Mouse (Mus musculus) forebrain, embryonic 15.5 days (tissue): ENCODE data around the gene Rnase9. TPM values are rescaled to one million over a fixed set of nuclear protein-coding genes. Genes with fewer than 3 reads are reported as not detected.

Experiments
- ATAC-seq: fragments of 200-750 bp; cut with Nextera tagmentation; replicated peaks from 2 replicates; pipeline ENCODE4 v1.8.0; 2017; ENCODE audit warnings: mild to moderate bottlenecking, moderate TSS enrichment, moderate library complexity
- H3K27ac ChIP-seq: fragments of 300-500 bp; sonication (generic); replicated peaks from 2 replicates; pipeline ENCODE4 v1.5.1; 2015; ENCODE audit warnings: mild to moderate bottlenecking, inconsistent platforms
- H3K27me3 ChIP-seq: fragments of 300-500 bp; sonication (generic); 2 replicates; pipeline ENCODE4 v1.6.1; 2015; ENCODE audit warnings: inconsistent platforms
- H3K36me3 ChIP-seq: fragments of 300-500 bp; sonication (generic); 2 replicates; pipeline ENCODE4 v1.6.1; 2015; ENCODE audit warnings: mild to moderate bottlenecking, inconsistent platforms
- H3K4me1 ChIP-seq: fragments of 300-500 bp; sonication (generic); 2 replicates; pipeline ENCODE4 v1.6.1; 2015; ENCODE audit warnings: inconsistent platforms
- H3K4me2 ChIP-seq: fragments of 300-500 bp; sonication (generic); replicated peaks from 2 replicates; pipeline ENCODE4 v1.6.1; 2015; ENCODE audit warnings: mild to moderate bottlenecking, inconsistent platforms
- H3K4me3 ChIP-seq: fragments of 300-500 bp; sonication (generic); 2 replicates; pipeline ENCODE4 v1.5.1; 2015; ENCODE audit warnings: mild to moderate bottlenecking, inconsistent platforms
- H3K9ac ChIP-seq: fragments of 300-500 bp; sonication (generic); replicated peaks from 2 replicates; pipeline ENCODE4 v1.6.1; 2015; ENCODE audit warnings: mild to moderate bottlenecking, inconsistent platforms
- H3K9me3 ChIP-seq: fragments of 300-500 bp; sonication (generic); 2 replicates; pipeline ENCODE4 v1.6.1; 2016; ENCODE audit warnings: inconsistent platforms
- WGBS: fragments of 180-500 bp; shearing (Covaris S2); methylation state at CpG from one replicate; pipeline ENCODE4 v1.1.7; 2015; ENCODE audit warnings: mixed read lengths; 5-methylcytosine and 5-hydroxymethylcytosine counted together
- polyA plus RNA-seq: library from polyadenylated mRNA; unstranded; fragments of >200 nt; fragmentation: Nextera tagmentation; extraction: Ambion mirVana; gene quantifications from 2 replicates; pipeline ENCODE4 v1.2.1, GENCODE M21; 2015

Rnase9 gene
- polyA plus RNA-seq, 1 experiment from 2014 or later: not detected

DNA sequence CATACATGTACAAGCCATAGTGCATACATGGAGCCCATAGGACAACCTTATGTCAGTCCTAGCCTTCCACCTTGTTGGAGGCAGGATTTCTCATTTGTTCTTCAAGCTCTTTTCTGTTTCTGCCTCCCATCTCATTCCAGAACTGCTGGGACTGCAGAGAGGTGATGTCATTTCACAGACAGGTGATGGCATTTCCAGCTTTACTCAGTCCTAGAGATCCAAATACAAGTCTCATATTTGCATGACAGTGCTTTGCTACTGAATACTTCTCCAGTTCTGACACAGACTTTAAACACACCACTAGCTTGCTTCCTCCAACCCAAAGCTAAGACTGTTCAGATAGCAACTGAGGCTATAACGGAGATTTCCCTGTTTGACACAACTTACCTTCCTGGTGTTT lies 37.5 kb upstream of the Rnase9 start:
- Histone ChIP-seq H3K4me3 (no peak overlapping the region), H3K4me1 (peaks cover 15% of the 10 kb centered on the region), H3K27me3 (peaks cover 7% of the 10 kb centered on the region; the same call in 1 of the 2 replicates), H3K9ac (no peak overlapping the region), H3K27ac (no peak overlapping the region), H3K36me3 (no peaks in the 10 kb centered on the region), H3K9me3 (no peaks in the 10 kb centered on the region), H3K4me2 (no peak overlapping the region)
- WGBS: 91% methylated on average over 1 of the region's 1 CpGs
- ATAC-seq: no peak

DNA sequence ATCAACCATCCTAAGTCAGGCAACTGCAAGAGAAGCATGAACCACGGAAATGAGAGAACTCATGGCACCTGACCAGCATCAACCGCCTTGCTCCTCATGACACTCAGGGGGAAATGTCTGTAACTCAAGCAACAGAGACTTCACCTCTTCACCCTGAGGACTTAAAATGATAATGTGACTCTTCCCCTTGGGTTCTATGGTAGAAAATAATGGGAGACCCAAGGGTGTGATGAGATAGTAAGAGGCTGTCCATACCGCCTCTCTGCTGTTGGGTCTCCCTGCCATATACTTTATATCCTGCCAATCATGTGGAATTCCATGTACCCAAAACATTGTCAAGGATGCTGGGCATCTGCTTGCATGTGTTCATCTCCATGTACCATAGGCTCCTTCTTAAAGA lies 32.7 kb upstream of the Rnase9 start, which contains the start of gene Olfr750:
TSS of gene Olfr750 (minus strand) at position 101 of the 400 bp plus-strand sequence.
- no peak within 1 kb of the TSS for H3K27ac ChIP-seq
- no peak within 1 kb of the TSS for H3K4me2 ChIP-seq
- no peaks in the 10 kb centered on the region for H3K27me3 ChIP-seq
- ATAC-seq: no peak
- no peak within 1 kb of the TSS for H3K4me3 ChIP-seq
- no peaks in the 10 kb centered on the region for H3K9me3 ChIP-seq
- no peaks in the 10 kb centered on the region for H3K4me1 ChIP-seq
- WGBS: 89% methylated on average over 3 of the region's 3 CpGs
- no peaks in the 10 kb centered on the region for H3K36me3 ChIP-seq
- H3K9ac ChIP-seq: no peak within 1 kb of the TSS

DNA sequence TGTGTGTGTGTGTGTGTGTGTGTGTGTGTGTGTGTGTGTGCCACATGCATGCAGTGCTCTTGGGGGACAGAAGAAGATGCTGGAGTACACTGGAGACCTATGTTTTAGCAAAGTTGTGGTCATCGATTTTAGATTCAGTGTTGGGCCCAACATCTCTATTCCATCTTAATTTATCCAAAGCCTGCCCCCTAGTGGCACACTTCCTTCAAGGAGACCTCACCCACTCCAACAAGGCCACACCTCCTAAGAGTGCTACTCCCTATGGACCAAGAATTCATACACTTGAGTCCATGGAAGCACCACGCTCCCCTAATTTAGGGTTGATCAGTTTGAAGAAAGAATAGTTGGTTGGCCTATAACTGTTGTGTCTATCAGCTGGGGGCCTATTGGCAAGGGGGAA lies 27.9 kb upstream of the Rnase9 start:
- Histone ChIP-seq H3K9me3 (no peaks in the 10 kb centered on the region), H3K9ac (no peak overlapping the region), H3K27ac (no peak overlapping the region), H3K4me2 (no peak overlapping the region), H3K4me3 (no peak overlapping the region), H3K36me3 (no peaks in the 10 kb centered on the region), H3K27me3 (no peaks in the 10 kb centered on the region), H3K4me1 (peaks cover 7% of the 10 kb centered on the region)
- ATAC-seq: no peak
- 100% methylated on average over 2 of the region's 2 CpGs for WGBS

DNA sequence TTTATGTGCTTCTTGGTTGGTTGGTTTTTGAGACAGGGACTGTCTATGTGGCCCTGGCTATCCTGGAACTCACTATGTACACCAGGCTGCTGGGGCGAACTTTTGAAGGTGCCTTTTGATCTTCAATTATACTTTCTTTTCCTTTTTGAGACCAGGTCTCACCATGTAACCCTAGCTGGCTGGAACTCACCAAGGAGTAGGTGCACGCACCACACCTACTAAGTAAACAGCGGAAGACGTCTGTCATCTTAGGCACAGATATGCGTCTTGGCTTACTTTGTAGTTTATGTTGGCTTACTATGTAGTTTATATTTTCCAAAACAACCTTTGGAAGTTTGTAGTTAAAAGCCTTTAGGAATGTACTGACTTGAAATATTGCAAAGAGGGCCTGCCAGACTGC lies 27.3 kb upstream of the Rnase9 start:
- no peaks in the 10 kb centered on the region for H3K9me3 ChIP-seq
- 97% methylated on average over 5 of the region's 5 CpGs for WGBS
- no peak overlapping the region for H3K4me2 ChIP-seq
- no peak overlapping the region for H3K27ac ChIP-seq
- H3K36me3 ChIP-seq: no peaks in the 10 kb centered on the region
- no peak for ATAC-seq
- no peak overlapping the region for H3K9ac ChIP-seq
- no peak overlapping the region for H3K4me3 ChIP-seq
- no peaks in the 10 kb centered on the region for H3K27me3 ChIP-seq
- H3K4me1 ChIP-seq: peaks cover 9% of the 10 kb centered on the region

DNA sequence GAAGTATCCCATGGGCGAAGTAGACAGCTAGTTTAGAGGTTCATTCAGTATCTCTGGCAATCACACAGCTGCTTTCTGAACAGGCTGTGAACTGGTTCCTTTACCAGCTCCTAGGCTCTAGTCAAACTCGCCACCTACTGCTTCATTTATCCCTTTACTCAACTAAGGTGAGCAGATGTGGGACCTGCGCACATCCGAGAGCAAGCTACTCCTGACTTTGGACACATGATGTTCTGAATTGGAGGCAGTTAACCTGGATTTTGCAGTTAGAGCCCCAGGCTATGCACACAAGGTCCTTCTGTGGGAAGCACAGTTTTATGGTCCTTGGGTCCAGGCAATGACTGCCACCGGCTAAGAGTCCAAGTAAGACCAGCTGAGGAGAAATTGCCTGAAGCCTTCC lies 19.1 kb upstream of the Rnase9 start:
- no peak overlapping the region for H3K4me2 ChIP-seq
- ATAC-seq: no peak
- H3K36me3 ChIP-seq: no peaks in the 10 kb centered on the region
- H3K4me3 ChIP-seq: no peak overlapping the region
- WGBS: 89% methylated on average over 5 of the region's 5 CpGs
- peaks cover 8% of the 10 kb centered on the region; the same call in 1 of the 2 replicates for H3K4me1 ChIP-seq
- no peaks in the 10 kb centered on the region for H3K9me3 ChIP-seq
- H3K27me3 ChIP-seq: no peaks in the 10 kb centered on the region
- H3K27ac ChIP-seq: no peak overlapping the region
- no peak overlapping the region for H3K9ac ChIP-seq

DNA sequence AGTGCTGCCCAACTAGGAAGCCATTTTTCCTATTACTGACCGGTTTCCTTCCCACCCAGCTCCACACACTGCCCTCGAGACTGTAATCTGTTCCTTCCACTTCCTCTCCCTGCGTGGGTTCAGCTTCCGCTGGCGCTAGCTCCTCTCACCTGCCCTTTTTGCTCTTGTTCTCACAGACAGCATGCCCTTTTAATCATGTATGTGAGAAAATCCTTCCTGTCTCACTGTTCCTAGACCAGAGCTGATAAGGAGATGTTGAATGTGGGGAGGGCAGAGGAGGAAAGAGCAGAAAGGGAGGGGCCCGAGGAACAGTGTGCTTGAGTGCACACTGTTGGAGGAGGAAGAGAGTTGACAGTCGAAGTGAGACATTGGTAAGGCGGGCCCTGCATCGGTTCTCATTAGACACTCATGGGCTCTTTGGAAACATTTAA lies 15.7 kb upstream of the Rnase9 start, which contains the start of gene Rnase12:
TSS of gene Rnase12 (minus strand) at position 261 of the 431 bp plus-strand sequence.
- H3K4me2 ChIP-seq: no peak within 1 kb of the TSS
- no peaks in the 10 kb centered on the region for H3K27me3 ChIP-seq
- H3K4me1 ChIP-seq: peaks cover 11% of the 10 kb centered on the region
- no peak for ATAC-seq
- no peak within 1 kb of the TSS for H3K9ac ChIP-seq
- no peaks in the 10 kb centered on the region for H3K36me3 ChIP-seq
- 72% methylated on average over 9 of the region's 9 CpGs for WGBS
- H3K4me3 ChIP-seq: no peak within 1 kb of the TSS
- no peaks in the 10 kb centered on the region for H3K9me3 ChIP-seq
- H3K27ac ChIP-seq: no peak within 1 kb of the TSS

DNA sequence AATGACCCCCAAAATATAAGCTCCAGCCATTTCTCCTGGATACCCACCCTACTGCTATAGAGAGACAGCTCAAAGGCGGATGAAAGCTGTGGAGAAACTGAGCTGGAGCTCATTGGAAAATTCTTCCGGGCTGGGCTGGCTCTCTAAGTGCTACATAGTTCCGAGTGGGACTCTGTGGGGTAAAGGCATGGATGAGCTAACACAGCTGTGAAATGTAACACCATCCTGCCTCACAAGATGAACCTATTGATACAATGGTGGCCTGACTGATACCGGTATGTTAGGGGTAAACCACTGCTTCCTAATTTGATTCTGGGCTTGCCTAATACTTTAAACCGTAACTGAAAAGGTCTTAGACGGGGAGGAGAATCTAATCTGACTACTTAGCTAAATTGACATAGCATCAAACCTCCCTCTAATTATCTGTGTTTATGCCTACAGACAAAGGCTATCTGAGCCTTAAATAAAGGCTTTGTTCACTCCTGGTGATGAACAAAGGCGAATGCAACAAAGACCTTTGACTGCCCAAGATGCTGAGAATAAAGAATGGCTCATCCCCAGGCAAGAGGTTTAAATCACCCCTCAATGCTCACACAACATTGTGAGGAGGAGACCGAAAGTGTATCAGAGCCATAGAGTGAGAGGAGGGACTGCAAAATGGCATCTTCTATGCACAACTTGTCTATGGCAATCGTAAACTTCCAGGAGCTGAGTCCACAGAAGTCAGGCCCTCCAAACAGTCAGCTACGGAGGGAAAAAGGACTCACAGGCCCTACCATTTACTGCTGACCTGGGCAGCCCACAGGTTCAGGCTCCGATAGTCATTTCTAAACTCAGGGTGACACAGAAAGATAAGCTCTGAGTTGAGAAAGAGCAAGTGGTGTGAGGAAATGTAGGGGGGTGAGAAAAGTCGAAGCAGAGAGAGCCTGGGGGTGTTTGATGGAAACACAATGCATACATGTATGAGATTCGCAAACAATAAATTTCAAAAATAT lies 12.9 kb upstream of the Rnase9 start:
- no peaks in the 10 kb centered on the region for H3K9me3 ChIP-seq

DNA sequence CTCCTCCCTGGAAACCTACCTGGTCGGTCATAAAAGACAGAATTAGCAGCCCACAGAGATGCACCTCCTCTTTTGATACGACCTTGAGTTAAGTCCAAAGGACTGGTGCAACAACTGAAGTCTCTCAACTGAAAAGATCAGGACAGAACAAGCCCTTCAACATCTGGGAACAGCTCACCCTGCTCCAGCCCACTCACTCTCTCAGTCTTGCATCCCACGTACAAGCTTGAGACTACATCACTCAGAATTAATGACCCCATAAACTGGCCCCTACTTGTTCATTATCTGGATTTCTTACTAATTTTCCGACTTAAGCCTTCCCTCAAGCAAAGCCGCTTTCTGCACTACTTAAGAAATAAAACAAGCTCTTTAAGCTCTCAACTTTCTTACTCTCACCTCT lies 11.5 kb upstream of the Rnase9 start:
- no peak overlapping the region for H3K4me2 ChIP-seq
- no peaks in the 10 kb centered on the region for H3K9me3 ChIP-seq
- H3K9ac ChIP-seq: no peak overlapping the region
- no peak for ATAC-seq
- no peaks in the 10 kb centered on the region for H3K36me3 ChIP-seq
- H3K4me3 ChIP-seq: no peak overlapping the region
- no peak overlapping the region for H3K27ac ChIP-seq
- no peaks in the 10 kb centered on the region for H3K27me3 ChIP-seq
- WGBS: 50% methylated on average over 5 of the region's 5 CpGs
- peaks cover 9% of the 10 kb centered on the region for H3K4me1 ChIP-seq

More for the DNA sequence above, 12.9 kb upstream of the Rnase9 start:
- Histone ChIP-seq H3K27me3 (no peaks in the 10 kb centered on the region), H3K36me3 (no peaks in the 10 kb centered on the region), H3K4me1 (peaks cover 9% of the 10 kb centered on the region), H3K9ac (no peak overlapping the region), H3K27ac (no peak overlapping the region), H3K4me3 (no peak overlapping the region), H3K4me2 (no peak overlapping the region)
- 24% methylated on average over 13 of the region's 13 CpGs for WGBS
- no peak for ATAC-seq

DNA sequence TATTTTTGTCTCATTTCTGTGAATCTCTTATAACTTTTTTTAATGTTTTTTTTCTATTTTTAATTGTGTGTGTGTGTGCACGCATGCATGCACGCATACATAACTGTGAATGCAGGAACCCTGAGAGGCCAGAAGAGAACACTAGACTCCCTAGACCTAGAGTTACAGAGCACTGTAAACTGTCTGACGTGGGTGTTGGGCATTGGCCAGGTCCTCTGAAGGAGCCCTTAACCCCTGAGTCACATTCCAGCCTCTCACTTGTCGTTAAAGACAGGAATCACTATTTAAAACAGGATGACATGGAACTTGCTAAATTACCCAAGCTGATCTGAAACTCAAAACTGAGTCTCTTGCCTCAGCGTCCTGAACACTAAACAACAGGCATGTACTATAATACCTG lies 10.3 kb upstream of the Rnase9 start:
- H3K9me3 ChIP-seq: no peaks in the 10 kb centered on the region
- no peaks in the 10 kb centered on the region for H3K36me3 ChIP-seq
- no peak overlapping the region for H3K4me2 ChIP-seq
- H3K27ac ChIP-seq: no peak overlapping the region
- no peaks in the 10 kb centered on the region for H3K27me3 ChIP-seq
- H3K9ac ChIP-seq: no peak overlapping the region
- H3K4me1 ChIP-seq: peaks cover 9% of the 10 kb centered on the region
- H3K4me3 ChIP-seq: no peak overlapping the region
- WGBS: 54% methylated on average over 5 of the region's 5 CpGs
- ATAC-seq: no peak

DNA sequence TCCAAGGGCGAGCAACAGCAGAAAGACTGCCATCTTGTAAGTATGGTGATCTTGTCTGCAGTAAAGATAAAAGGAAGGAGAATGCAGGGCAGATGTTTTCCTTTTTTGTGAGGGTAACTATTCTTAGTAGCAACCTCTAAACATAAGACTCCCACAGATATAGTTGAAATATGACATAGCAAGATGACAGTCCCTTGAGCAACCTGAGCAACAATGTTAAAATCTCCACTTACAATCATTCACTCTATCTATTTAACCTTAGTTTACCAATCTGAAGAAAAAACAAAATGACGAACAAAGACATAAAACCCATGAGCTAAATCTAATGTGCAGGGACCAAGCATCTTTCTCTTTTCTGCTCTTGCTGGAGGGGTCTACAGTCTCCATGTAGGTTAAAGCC lies 8.4 kb upstream of the Rnase9 start, which contains the start of gene Rnase11:
TSS of gene Rnase11 (minus strand) at position 101 of the 400 bp plus-strand sequence.
- Histone ChIP-seq H3K9ac (no peak within 1 kb of the TSS), H3K27ac (no peak within 1 kb of the TSS), H3K9me3 (no peaks in the 10 kb centered on the region), H3K4me1 (peaks cover 9% of the 10 kb centered on the region), H3K36me3 (no peaks in the 10 kb centered on the region), H3K4me2 (no peak within 1 kb of the TSS), H3K4me3 (no peak within 1 kb of the TSS), H3K27me3 (no peaks in the 10 kb centered on the region)
- WGBS: 81% methylated on average over 2 of the region's 2 CpGs
- ATAC-seq: no peak

DNA sequence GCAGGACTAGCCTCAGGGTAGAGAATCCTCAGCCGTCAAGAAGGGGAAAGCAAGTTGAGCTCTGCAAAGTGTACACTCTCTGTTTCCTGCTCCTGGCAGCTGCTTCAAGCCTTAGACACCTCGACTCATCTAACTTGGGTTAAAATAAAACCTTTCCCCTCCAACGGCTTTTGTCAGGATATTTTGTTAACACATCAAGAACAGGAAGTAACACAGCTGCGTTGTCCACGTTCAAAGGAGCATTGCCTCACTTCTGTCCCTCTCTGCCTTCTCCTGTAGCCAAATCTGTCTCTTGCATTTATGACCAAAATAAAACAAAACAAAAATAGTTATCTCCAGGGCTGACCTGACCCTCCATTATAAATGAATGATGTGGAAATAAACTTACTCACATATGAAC lies 6.2 kb upstream of the Rnase9 start:
- Histone ChIP-seq H3K4me1 (no peaks in the 10 kb centered on the region), H3K27me3 (no peaks in the 10 kb centered on the region), H3K9ac (no peak overlapping the region), H3K4me2 (no peak overlapping the region), H3K27ac (no peak overlapping the region), H3K9me3 (no peaks in the 10 kb centered on the region), H3K4me3 (no peak overlapping the region), H3K36me3 (no peaks in the 10 kb centered on the region)
- ATAC-seq: no peak
- 72% methylated on average over 5 of the region's 5 CpGs for WGBS

DNA sequence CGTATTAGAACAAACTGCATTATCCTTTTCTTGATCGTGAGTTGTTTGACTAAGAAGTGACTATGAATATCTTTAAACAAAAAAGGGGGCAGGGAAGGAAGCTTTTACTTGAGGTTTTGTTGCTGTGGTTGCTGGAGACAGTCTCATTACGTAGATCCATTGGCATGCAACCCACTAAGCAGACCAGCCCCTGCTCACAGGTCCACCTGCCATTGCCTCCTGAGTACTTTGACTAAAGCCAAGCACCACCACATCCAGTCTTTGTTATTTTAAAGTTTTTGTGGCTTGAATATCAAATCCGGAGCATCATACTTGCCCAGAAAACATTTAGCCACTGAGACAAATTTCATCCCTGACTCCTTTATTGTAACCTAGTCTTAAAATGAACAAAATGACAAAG lies 5.5 kb downstream of the Rnase9 start:
- Histone ChIP-seq H3K9ac (no peak overlapping the region), H3K27me3 (no peaks in the 10 kb centered on the region), H3K9me3 (no peaks in the 10 kb centered on the region), H3K36me3 (no peaks in the 10 kb centered on the region), H3K4me1 (no peaks in the 10 kb centered on the region), H3K4me2 (no peak overlapping the region), H3K4me3 (no peak overlapping the region), H3K27ac (no peak overlapping the region)
- ATAC-seq: no peak
- WGBS: 85% methylated on average over 4 of the region's 4 CpGs
